Mouse (Mus musculus): ENCODE data around the gene Lin7b.

Gene Lin7b

GRCm38 (mm10) chr7:45353041-45353440 is 17.3 kb downstream of the Lin7b start:
- no peak for DNase-seq (ENCODE audit: low spot score)

- DNase-seq (ENCODE audit: low spot score) = no peak
Measured at GRCm38 (mm10) chr7:45346905-45347304, 23.5 kb downstream of the Lin7b start.

- no peak for DNase-seq (ENCODE audit: low spot score)
Measured at GRCm38 (mm10) chr7:45343543-45343942, 26.8 kb downstream of the Lin7b start.

- no peak for DNase-seq (ENCODE audit: low spot score)
Measured at GRCm38 (mm10) chr7:45342081-45342480, 28.3 kb downstream of the Lin7b start.

GRCm38 (mm10) chr7:45341303-45341702 is 29.1 kb downstream of the Lin7b start:
- DNase-seq (ENCODE audit: low spot score) = peak; percentile 60

- no peak for DNase-seq (ENCODE audit: low spot score)
Measured at GRCm38 (mm10) chr7:45340669-45341068, 29.7 kb downstream of the Lin7b start.

- DNase-seq (ENCODE audit: low spot score) = no peak
Measured at GRCm38 (mm10) chr7:45340066-45340442, 30.3 kb downstream of the Lin7b start.

- no peak for DNase-seq (ENCODE audit: low spot score)
Measured at GRCm38 (mm10) chr7:45339410-45340065, 30.8 kb downstream of the Lin7b start.

- no peak for DNase-seq (ENCODE audit: low spot score)
Measured at GRCm38 (mm10) chr7:45338161-45338911, 32.0 kb downstream of the Lin7b start.

- DNase-seq (ENCODE audit: low spot score) = no peak
Measured at GRCm38 (mm10) chr7:45337469-45337868, 32.9 kb downstream of the Lin7b start.

- DNase-seq (ENCODE audit: low spot score) = no peak
Measured at GRCm38 (mm10) chr7:45336319-45336718, 34.1 kb downstream of the Lin7b start.

GRCm38 (mm10) chr7:45335056-45335455 is 35.3 kb downstream of the Lin7b start, which contains the start of gene Hrc:
Hrc (plus strand) TSS chr7:45335290.
- no peak for DNase-seq (ENCODE audit: low spot score)

- no peak for DNase-seq (ENCODE audit: low spot score)
Measured at GRCm38 (mm10) chr7:45334605-45335004, 35.8 kb downstream of the Lin7b start.

GRCm38 (mm10) chr7:45333431-45333982 is 36.9 kb downstream of the Lin7b start, which contains the start of gene Trpm4:
Trpm4 (minus strand) TSS chr7:45333780.
- DNase-seq (ENCODE audit: low spot score) = peak; percentile 68

GRCm38 (mm10) chr7:45332685-45333425 is 37.5 kb downstream of the Lin7b start:
- DNase-seq (ENCODE audit: low spot score) = peak; percentile 32

- no peak for DNase-seq (ENCODE audit: low spot score)
Measured at GRCm38 (mm10) chr7:45331502-45331901, 38.9 kb downstream of the Lin7b start.

GRCm38 (mm10) chr7:45328841-45329475 is 41.4 kb downstream of the Lin7b start:
- DNase-seq (ENCODE audit: low spot score) = no peak

- DNase-seq (ENCODE audit: low spot score) = no peak
Measured at GRCm38 (mm10) chr7:45325800-45326199, 44.6 kb downstream of the Lin7b start.

GRCm38 (mm10) chr7:45323069-45323468 is 47.3 kb downstream of the Lin7b start:
- DNase-seq (ENCODE audit: low spot score) = no peak

- DNase-seq (ENCODE audit: low spot score) = no peak
Measured at GRCm38 (mm10) chr7:45322245-45322644, 48.1 kb downstream of the Lin7b start.
